Mouse (Mus musculus) testis, adult 2 months (tissue): ENCODE results near the gene Lyl1. TPM values are rescaled to one million over a fixed set of nuclear protein-coding genes. Genes with fewer than 3 reads are reported as not detected.

ENCODE experiments used
- H3K27ac ChIP-seq: fragments of 200-500 bp; 2 replicates; pipeline ENCODE4 v1.5.1; 2012; ENCODE audit warnings: low read depth, low read length; ENCODE audit not compliant: control insufficient read depth, insufficient read depth
- H3K27me3 ChIP-seq: fragments of 200-500 bp; 2 replicates; pipeline ENCODE4 v1.6.1; 2012; ENCODE audit warnings: mild to moderate bottlenecking, low read length, moderate library complexity; ENCODE audit not compliant: control insufficient read depth, insufficient read depth
- H3K36me3 ChIP-seq: fragments of 200-500 bp; 2 replicates; pipeline ENCODE4 v1.6.1; 2012; ENCODE audit warnings: mild to moderate bottlenecking, low read length; ENCODE audit not compliant: control insufficient read depth, insufficient read depth
- H3K4me1 ChIP-seq: fragments of 200-500 bp; 2 replicates; pipeline ENCODE4 v1.6.1; 2012; ENCODE audit warnings: low read length; ENCODE audit not compliant: control insufficient read depth, insufficient read depth
- H3K4me3 ChIP-seq: fragments of 200-500 bp; 2 replicates; pipeline ENCODE4 v1.5.1; 2012; ENCODE audit warnings: low read depth, mild to moderate bottlenecking, low read length, moderate library complexity, mixed read lengths; ENCODE audit not compliant: control insufficient read depth
- CTCF ChIP-seq: fragments of 200-500 bp; IDR thresholded peaks from 2 replicates; pipeline ENCODE4 v1.5.1; 2012; ENCODE audit warnings: low read depth, mild to moderate bottlenecking, inconsistent platforms, low read length, moderate library complexity; ENCODE audit not compliant: control insufficient read depth, insufficient read depth, insufficient replicate concordance
- POLR2A ChIP-seq: fragments of 200-500 bp; IDR thresholded peaks from 2 replicates; pipeline ENCODE4 v1.6.1; 2012; ENCODE audit warnings: low read depth, mild to moderate bottlenecking, inconsistent platforms, low read length, moderate library complexity; ENCODE audit not compliant: control insufficient read depth
- polyA plus RNA-seq: library from polyadenylated mRNA; depleted of rRNA; stranded (reverse); fragments of >200 nt; gene quantifications from 2 replicates; pipeline ENCODE4 v1.2.3, GENCODE M21; 2012

Lyl1 gene
- polyA plus RNA-seq, 1 experiment = 0.93 TPM

GRCm38 (mm10) chr8:84712759-84713120 lies 11.5 kb downstream of the Lyl1 start:
- peaks cover 11% of the 10 kb centered on the region for H3K4me1 ChIP-seq
- no peak for TF ChIP-seq POLR2A
- no peak for TF ChIP-seq CTCF
- H3K27ac ChIP-seq = peak overlapping the region; percentile 78
- H3K27me3 ChIP-seq = no peaks in the 10 kb centered on the region
- H3K36me3 ChIP-seq = no peaks in the 10 kb centered on the region
- no peak overlapping the region for H3K4me3 ChIP-seq

DNA sequence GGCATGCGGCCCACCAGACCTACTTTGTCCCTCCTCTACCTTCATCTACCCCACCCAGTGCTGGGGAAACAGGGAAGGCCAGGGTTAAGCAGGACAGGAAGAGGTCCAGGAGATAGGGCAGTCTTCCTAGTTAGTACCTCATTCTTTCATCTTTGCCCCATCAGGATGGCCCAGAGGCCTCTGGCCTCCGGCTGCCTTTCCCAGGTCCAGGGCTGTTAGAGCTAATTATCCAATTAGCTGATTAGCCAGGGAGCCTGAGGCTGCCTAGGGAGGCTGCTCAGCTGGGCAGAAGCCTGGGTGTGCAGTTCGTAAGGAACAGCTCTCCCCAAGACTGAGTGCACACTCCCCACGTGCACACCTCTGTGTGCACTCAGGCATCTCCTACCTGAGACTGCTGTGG lies 12.1 kb downstream of the Lyl1 start:
- Histone ChIP-seq H3K27ac (no peak overlapping the region; the same call in 1 of the 2 replicates), H3K4me3 (no peak overlapping the region), H3K27me3 (no peaks in the 10 kb centered on the region), H3K4me1 (peaks cover 5% of the 10 kb centered on the region), H3K36me3 (no peaks in the 10 kb centered on the region)
- TF ChIP-seq CTCF = no peak
- no peak for TF ChIP-seq POLR2A

DNA sequence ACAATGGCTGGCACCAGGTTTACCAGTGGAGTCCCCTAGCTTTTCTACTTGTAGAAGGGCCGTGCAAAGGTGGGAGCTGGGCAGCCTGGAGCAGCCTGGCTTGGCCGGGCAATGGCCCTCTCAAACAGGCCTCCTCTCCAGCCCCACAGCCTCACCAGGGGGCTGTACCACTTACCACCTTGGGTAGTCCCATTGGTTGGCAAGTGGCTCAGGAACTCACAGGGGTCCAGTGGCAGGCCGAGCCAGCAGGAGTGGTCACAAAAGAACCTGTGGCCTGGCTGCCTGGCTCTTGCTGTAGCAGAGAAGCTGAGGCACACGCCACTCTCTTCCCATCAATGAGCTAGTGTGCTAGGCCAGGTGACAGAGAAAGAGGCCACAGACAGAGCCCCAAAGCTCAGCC lies 12.9 kb downstream of the Lyl1 start:
- H3K27ac ChIP-seq = no peak overlapping the region
- no peak for TF ChIP-seq POLR2A
- TF ChIP-seq CTCF = no peak

GRCm38 (mm10) chr8:84715893-84716468 lies 14.7 kb downstream of the Lyl1 start:
- peaks cover 3% of the 10 kb centered on the region; the same call in 1 of the 2 replicates for H3K4me1 ChIP-seq
- H3K4me3 ChIP-seq = no peak overlapping the region
- H3K27ac ChIP-seq = no peak overlapping the region
- TF ChIP-seq POLR2A (no peak), CTCF (no peak)
- no peaks in the 10 kb centered on the region for H3K27me3 ChIP-seq
- no peaks in the 10 kb centered on the region for H3K36me3 ChIP-seq

More for the DNA sequence above, 12.9 kb downstream of the Lyl1 start:
- Histone ChIP-seq H3K4me3 (no peak overlapping the region), H3K27me3 (no peaks in the 10 kb centered on the region), H3K36me3 (no peaks in the 10 kb centered on the region), H3K4me1 (peaks cover 3% of the 10 kb centered on the region; the same call in 1 of the 2 replicates)

- TF ChIP-seq POLR2A = no peak
- TF ChIP-seq CTCF = no peak
- no peak overlapping the region for H3K27ac ChIP-seq
- no peaks in the 10 kb centered on the region for H3K27me3 ChIP-seq
- no peak overlapping the region for H3K4me3 ChIP-seq
- H3K36me3 ChIP-seq = no peaks in the 10 kb centered on the region
- peaks cover 3% of the 10 kb centered on the region; the same call in 1 of the 2 replicates for H3K4me1 ChIP-seq
These were observed 15.5 kb downstream of the Lyl1 start for GRCm38 (mm10) chr8:84716790-84717189.

- TF ChIP-seq POLR2A (no peak), CTCF (no peak)
- Histone ChIP-seq H3K27ac (no peak overlapping the region), H3K4me1 (peaks cover 9% of the 10 kb centered on the region), H3K4me3 (no peak overlapping the region), H3K27me3 (no peaks in the 10 kb centered on the region), H3K36me3 (no peaks in the 10 kb centered on the region)
These were observed 17.2 kb downstream of the Lyl1 start for GRCm38 (mm10) chr8:84718476-84718875.

DNA sequence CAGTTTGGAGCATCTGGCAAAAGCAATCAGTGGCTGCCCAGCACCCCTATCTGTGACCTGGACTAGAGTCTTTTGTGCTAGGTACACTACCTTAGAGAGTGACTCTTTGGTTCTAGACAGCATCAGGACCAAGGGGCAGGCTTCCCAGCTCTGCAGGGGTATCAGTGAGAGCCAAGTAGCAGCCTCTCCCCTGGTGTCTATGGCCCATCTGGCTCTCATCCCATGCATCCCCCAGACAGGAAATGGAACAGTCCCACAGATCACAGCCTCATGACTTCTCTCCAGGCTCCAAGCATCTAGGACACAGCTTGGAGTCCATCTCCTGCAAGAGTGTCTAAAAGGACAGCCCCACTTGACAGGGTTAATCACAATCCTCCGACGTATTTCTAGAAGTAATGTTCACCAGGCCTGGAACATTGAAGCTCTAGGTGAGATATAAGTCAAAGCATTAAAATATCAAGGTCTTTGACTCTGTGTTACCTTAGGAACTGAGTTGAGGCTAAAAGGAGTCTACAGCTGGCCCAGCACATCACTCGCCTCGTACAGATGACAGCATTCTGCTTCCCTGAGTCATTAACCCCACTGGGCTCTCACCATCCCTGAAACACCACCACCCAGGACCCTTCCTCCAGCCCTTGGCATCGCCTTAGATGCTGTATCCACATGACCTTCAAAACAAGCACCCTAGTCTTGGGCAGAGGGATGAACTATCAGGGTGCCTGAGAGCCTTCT lies 17.9 kb downstream of the Lyl1 start:
- no peaks in the 10 kb centered on the region for H3K36me3 ChIP-seq
- TF ChIP-seq CTCF = no peak
- TF ChIP-seq POLR2A = no peak
- H3K4me1 ChIP-seq = peaks cover 12% of the 10 kb centered on the region
- no peak overlapping the region for H3K4me3 ChIP-seq
- no peaks in the 10 kb centered on the region for H3K27me3 ChIP-seq
- H3K27ac ChIP-seq = no peak overlapping the region
